Mouse (Mus musculus) heart, embryonic 13.5 days (tissue): Measurements from ENCODE around the gene Mcl1. TPM values are rescaled to one million over a fixed set of nuclear protein-coding genes. Genes with fewer than 3 reads are reported as not detected.

Experiments used
- ATAC-seq: fragments of 200-750 bp; cut with Nextera tagmentation; 2 replicates; pipeline ENCODE4 v1.8.0; 2017; ENCODE audit warnings: moderate TSS enrichment; ENCODE audit not compliant: insufficient number of reproducible peaks, low FRiP score, low TSS enrichment; ENCODE audit errors: extremely low read depth
- H3K27ac ChIP-seq: fragments of 300-500 bp; sonication (generic); replicated peaks from 2 replicates; pipeline ENCODE4 v1.5.1; 2015; ENCODE audit warnings: moderate library complexity, mild to moderate bottlenecking, inconsistent platforms
- H3K27me3 ChIP-seq: fragments of 300-500 bp; sonication (generic); replicated peaks from 2 replicates; pipeline ENCODE4 v1.6.1; 2015; ENCODE audit warnings: mild to moderate bottlenecking, inconsistent platforms
- H3K36me3 ChIP-seq: fragments of 300-500 bp; sonication (generic); 2 replicates; pipeline ENCODE4 v1.6.1; 2015; ENCODE audit warnings: mild to moderate bottlenecking, inconsistent platforms
- H3K4me1 ChIP-seq: fragments of 300-500 bp; sonication (generic); 2 replicates; pipeline ENCODE4 v1.6.1; 2015; ENCODE audit warnings: inconsistent platforms
- H3K4me2 ChIP-seq: fragments of 300-500 bp; sonication (generic); 2 replicates; pipeline ENCODE4 v1.6.1; 2015; ENCODE audit warnings: inconsistent platforms, mild to moderate bottlenecking, moderate library complexity
- H3K4me3 ChIP-seq: fragments of 300-500 bp; sonication (generic); 2 replicates; pipeline ENCODE4 v1.5.1; 2015; ENCODE audit warnings: moderate library complexity, mild to moderate bottlenecking, inconsistent platforms
- H3K9ac ChIP-seq: fragments of 300-500 bp; sonication (generic); 2 replicates; pipeline ENCODE4 v1.6.1; 2015; ENCODE audit warnings: inconsistent platforms, mild to moderate bottlenecking, moderate library complexity
- H3K9me3 ChIP-seq: fragments of 300-500 bp; sonication (generic); 2 replicates; pipeline ENCODE4 v1.6.1; 2016; ENCODE audit warnings: inconsistent platforms
- WGBS: fragments of 180-500 bp; shearing (Covaris S2); methylation state at CpG from one replicate; pipeline ENCODE4 v1.1.7; 2015; ENCODE audit warnings: mixed read lengths; 5-methylcytosine and 5-hydroxymethylcytosine counted together
- polyA plus RNA-seq: library from polyadenylated mRNA; unstranded; fragments of >200 nt; fragmentation: Nextera tagmentation; extraction: Ambion mirVana; gene quantifications from 2 replicates; pipeline ENCODE4 v1.2.1, GENCODE M21; 2015

The Mcl1 gene
- polyA plus RNA-seq, 1 experiment from 2014 or later, result 36.0 TPM

DNA sequence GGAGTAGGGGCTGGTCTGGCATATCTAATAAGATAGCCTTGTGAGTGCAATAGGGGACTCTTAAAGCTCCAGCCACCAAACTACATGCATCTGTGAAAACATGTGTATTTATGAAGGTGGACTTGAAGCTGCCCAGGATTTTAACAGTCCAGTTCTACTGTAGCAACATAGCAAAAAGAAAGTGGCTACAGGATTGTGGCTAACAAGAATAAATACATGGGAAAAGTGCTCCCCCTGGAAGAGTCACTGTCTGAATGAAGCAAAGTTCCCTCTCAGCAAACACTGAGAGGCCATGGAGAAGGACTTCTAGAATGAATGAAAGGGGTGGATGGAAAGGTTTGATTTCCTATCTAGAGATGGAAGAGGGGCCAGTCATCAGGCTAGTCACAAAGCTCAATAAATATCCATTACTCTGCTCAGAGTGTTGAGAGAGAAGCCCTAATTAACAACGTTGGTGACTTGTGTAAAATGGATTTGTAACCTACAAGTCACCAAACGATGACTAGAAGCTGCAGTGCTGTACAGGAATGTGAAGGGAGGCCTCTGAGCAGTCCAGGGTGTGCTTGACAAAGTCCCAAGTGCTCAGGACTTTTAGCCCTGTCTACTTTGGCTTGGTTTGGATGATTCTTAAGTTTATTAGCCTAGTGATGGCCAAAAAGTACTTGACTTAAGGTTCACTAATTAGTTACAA, 2.3 kb downstream of the Mcl1 start:
- Histone ChIP-seq H3K36me3 (peaks cover 56% of the 10 kb centered on the region), H3K4me1 (peaks cover 62% of the 10 kb centered on the region), H3K9me3 (no peaks in the 10 kb centered on the region), H3K27ac (peak overlapping the region; percentile 97), H3K9ac (peak overlapping the region; percentile 98), H3K4me2 (peak overlapping the region; percentile 89), H3K4me3 (peak overlapping the region; percentile 80), H3K27me3 (no peaks in the 10 kb centered on the region)
- ATAC-seq, result no peak
- WGBS, result 13% methylated on average over 2 of the region's 2 CpGs

DNA sequence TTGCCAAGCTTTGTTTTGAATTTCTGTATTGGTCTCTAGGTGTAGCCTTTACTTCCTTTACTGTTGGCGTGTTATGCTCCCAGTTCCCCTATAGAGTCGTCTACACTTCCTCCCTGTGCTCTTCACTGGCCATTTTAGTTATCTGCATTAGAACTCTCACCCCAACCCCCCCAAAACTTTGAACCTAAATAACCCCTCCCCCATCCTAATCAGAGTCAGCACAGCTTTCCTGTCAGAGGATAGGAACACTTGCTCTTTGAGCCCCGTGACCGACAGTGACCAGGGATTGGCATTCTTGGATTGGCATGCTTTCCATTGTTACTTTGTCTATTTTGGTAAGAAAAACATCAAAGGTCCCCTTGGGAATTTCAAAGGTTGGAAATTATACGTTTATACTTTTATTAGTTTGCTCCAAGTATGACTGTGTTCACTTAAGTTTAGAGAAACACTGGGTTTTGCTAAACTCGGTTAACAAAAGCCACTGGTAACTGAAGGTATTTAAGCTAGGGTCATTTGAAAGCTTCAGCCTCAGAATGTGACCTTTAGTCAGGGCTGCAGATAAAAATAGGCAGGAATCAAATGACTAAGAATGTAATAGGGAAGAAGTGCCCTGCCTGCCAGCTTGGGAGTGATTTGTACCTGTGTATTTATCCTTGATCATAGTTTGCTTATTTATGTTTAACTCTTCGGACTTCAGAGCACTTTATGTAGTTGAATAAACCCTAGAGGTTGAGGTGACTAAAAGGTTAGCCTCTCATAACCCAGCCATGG, 3.5 kb downstream of the Mcl1 start:
- Histone ChIP-seq H3K4me1 (peaks cover 74% of the 10 kb centered on the region), H3K4me3 (peak overlapping the region; percentile 80), H3K4me2 (peak overlapping the region; percentile 89), H3K9ac (peak overlapping the region; percentile 68), H3K36me3 (peaks cover 56% of the 10 kb centered on the region), H3K27me3 (no peaks in the 10 kb centered on the region), H3K27ac (peak overlapping the region; percentile 97), H3K9me3 (no peaks in the 10 kb centered on the region)
- no peak for ATAC-seq
- WGBS, result 13% methylated on average over 7 of the region's 7 CpGs

DNA sequence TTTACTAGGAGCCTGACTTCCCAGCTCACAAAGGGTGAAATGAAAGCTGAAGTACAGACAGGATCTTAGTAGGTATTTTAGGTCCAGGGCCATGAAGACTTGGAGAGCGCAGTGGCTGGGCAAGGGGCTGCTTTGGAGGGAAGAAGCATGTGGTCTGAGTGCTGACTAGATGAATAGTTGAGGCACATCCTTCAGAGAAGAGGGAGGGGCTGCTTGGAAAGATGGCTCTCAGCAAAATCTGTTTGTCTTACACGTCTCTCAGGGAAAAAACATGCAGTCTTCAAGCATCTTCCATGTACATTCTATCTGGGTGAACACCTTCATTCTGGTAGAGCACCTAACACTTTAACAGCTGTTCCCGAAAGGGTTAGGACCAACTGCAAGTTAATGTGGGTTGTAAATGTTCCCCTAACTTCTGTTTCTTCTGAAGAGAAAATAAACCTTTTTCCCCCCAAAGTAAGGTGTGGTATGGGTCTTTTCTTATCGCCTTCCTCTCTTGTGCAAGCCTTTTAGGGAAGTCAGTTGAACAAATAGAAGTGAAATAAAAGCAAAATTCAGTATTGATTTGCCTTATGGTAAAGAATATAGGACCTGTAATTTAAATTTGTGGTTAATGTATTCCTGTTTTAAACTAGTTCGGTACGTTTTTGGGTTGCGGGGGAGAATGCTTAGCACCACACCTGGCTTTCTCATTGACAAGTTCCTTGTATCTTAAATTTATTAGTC, 4.3 kb downstream of the Mcl1 start:
- H3K4me2 ChIP-seq, result peak overlapping the region; percentile 89
- no peaks in the 10 kb centered on the region for H3K27me3 ChIP-seq
- H3K9ac ChIP-seq, result peak overlapping the region; percentile 68
- no peak for ATAC-seq
- 69% methylated on average over 7 of the region's 7 CpGs for WGBS
- peaks cover 56% of the 10 kb centered on the region for H3K36me3 ChIP-seq
- H3K4me3 ChIP-seq, result peak overlapping the region; percentile 80
- H3K27ac ChIP-seq, result peak overlapping the region; percentile 97
- H3K4me1 ChIP-seq, result peaks cover 78% of the 10 kb centered on the region
- H3K9me3 ChIP-seq, result no peaks in the 10 kb centered on the region

DNA sequence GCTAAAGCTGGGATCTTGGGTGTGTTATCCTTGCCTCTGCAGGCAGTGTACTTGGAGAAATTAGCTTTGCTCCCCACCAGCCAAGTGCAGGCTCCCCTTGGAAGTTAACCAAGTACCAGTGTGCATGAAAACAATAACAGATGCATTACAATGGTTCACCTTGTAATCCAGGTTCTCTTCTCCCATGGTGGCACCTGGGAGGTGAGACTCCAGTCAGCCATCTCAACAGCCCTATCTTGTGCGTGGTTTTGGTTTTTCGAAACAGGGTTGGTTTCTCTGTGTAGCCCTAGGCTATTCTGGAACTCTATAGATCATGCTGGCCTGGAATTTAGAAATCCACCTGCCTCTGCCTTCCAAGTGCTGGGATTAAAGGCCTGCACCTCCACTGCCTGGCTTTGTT, 4.9 kb downstream of the Mcl1 start:
- Histone ChIP-seq H3K9ac (peak overlapping the region; percentile 20), H3K4me1 (peaks cover 81% of the 10 kb centered on the region), H3K36me3 (peaks cover 56% of the 10 kb centered on the region), H3K27ac (peak overlapping the region; percentile 97), H3K4me3 (0 out of 2 replicates have a peak overlapping the region, but pooled peaks have one; percentile 80), H3K4me2 (peak overlapping the region; percentile 89), H3K9me3 (no peaks in the 10 kb centered on the region), H3K27me3 (no peaks in the 10 kb centered on the region)
- ATAC-seq, result no peak
- WGBS, result 77% methylated on average over 2 of the region's 2 CpGs

DNA sequence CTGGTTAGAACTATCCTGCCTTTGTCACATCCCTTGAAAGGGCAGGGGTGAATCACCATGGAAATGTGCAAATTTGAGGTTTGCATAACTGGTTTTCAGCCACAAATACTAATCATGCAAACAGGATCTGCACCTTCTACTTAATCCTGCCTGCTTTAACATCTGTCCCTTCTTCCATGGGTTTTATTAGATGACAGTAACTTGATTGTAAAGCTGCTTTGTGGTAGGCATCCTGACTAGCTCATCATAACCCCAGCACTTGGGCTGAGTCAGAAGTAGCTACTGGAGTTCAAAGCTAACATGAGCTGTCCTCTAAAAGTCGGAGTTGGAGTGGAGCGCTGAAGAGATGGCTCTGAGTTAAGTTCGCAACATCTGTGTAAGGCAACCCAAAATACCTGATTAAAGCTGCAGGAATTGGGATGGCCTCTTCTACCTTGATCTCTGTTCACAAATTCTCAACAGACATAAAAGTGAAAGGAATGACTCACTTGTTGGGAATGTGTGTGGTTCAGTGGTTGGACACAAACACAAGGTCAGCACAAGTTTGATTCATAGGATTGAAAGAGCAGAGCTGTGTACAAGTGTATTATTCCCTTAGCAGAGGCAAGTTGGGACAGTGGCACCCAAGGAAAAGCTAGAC, 5.5 kb downstream of the Mcl1 start:
- WGBS, result 72% methylated on average over 3 of the region's 3 CpGs
- Histone ChIP-seq H3K27me3 (no peaks in the 10 kb centered on the region), H3K9ac (peak overlapping the region; percentile 20), H3K4me1 (peaks cover 86% of the 10 kb centered on the region), H3K4me3 (no peak overlapping the region), H3K4me2 (peak overlapping the region; percentile 89), H3K9me3 (no peaks in the 10 kb centered on the region), H3K36me3 (peaks cover 56% of the 10 kb centered on the region), H3K27ac (peak overlapping the region; percentile 97)
- ATAC-seq, result no peak

DNA sequence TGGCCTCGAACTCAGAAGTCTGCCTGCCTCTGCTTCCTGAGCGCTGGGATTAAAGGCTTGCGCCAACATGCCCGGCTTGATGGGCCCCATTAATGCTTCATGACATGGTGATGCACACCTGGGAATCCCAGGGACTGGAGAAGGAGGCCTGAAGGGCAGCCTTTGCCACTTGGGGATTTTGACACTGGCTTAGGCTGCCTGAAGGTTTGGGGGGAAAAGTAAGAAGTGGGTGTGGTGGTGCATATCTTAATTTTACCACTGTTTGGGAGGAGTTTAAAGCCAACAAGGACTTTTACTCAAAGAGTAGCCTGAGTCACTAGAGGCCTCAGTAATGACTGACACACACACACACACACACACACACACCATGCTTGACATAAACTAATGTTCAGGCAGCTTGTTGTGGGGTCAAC, 6.4 kb downstream of the Mcl1 start:
- H3K36me3 ChIP-seq, result peaks cover 63% of the 10 kb centered on the region
- peaks cover 89% of the 10 kb centered on the region for H3K4me1 ChIP-seq
- peak overlapping the region; percentile 97 for H3K27ac ChIP-seq
- peak overlapping the region; percentile 56; the same call in 1 of the 2 replicates for H3K4me2 ChIP-seq
- ATAC-seq, result no peak
- H3K4me3 ChIP-seq, result no peak overlapping the region
- 84% methylated on average over 4 of the region's 4 CpGs for WGBS
- H3K9ac ChIP-seq, result peak overlapping the region; percentile 26; the same call in 1 of the 2 replicates
- H3K9me3 ChIP-seq, result no peaks in the 10 kb centered on the region
- no peaks in the 10 kb centered on the region for H3K27me3 ChIP-seq

DNA sequence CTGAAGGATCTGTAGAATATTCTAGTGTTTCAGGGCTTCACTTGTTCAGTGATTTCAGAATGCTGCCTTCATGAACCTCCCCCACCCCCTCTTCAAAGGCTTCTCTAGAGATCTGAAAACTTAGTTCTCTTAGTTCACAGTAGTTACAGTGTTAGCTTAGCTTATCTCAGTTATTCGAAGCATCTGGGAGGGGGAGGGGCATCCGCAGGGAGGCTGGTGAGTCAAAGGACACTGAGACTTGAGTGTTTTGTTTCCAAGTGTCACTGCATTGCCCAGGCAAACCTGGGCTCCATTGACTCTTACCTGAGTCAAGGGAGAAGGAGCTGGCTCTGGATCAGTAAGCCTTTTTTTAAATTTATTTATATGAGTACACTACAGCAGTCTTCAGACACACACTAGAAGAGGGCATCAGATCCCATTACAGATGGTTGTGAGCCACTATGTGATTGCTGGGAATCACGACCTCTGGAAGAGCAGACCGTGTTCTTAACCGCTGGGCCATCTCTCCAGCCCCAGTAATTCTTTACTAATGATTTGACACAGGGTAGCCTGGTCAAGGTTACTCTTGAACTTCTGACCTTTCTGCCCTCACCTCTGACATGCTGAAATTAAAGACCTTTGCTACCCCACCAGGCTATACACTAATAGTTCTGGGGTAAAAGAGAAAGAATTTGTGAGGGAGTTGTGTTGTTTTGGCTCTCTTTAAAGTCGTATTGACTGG, 7.7 kb downstream of the Mcl1 start:
- no peaks in the 10 kb centered on the region for H3K27me3 ChIP-seq
- peak overlapping the region; percentile 97 for H3K27ac ChIP-seq
- H3K36me3 ChIP-seq, result peaks cover 59% of the 10 kb centered on the region
- H3K4me2 ChIP-seq, result peak overlapping the region; percentile 56
- WGBS, result 18% methylated on average over 6 of the region's 6 CpGs
- H3K4me1 ChIP-seq, result peaks cover 82% of the 10 kb centered on the region
- peak overlapping the region; percentile 77 for H3K9ac ChIP-seq
- ATAC-seq, result peak; percentile 58; the same call in 1 of the 2 replicates
- peak overlapping the region; percentile 10; the same call in 1 of the 2 replicates for H3K4me3 ChIP-seq
- H3K9me3 ChIP-seq, result no peaks in the 10 kb centered on the region

DNA sequence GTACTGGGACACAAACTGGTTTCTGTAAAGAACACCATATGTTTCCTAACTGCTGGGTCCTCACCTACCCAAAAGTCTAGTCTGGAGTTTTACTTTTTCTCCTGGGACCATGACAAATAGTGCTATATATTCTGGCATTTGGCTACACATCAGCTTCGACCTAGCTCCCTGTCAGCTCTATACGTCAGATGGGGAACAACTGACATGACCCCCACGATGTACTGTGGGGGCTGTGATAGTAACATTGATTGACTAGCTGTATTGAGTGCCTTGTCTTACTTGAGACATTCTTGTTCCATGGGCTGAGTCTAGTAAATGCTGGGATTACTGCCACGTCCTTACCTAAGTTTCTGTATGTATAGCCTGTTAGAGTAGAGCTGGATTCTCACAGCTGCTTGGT, 8.9 kb downstream of the Mcl1 start:
- no peak for ATAC-seq
- peak overlapping the region; percentile 97 for H3K27ac ChIP-seq
- peak overlapping the region; percentile 16; the same call in 1 of the 2 replicates for H3K4me3 ChIP-seq
- peak overlapping the region; percentile 77 for H3K9ac ChIP-seq
- WGBS, result 29% methylated on average over 4 of the region's 4 CpGs
- no peaks in the 10 kb centered on the region for H3K9me3 ChIP-seq
- no peaks in the 10 kb centered on the region for H3K27me3 ChIP-seq
- peaks cover 56% of the 10 kb centered on the region for H3K36me3 ChIP-seq
- peak overlapping the region; percentile 56 for H3K4me2 ChIP-seq
- H3K4me1 ChIP-seq, result peaks cover 83% of the 10 kb centered on the region

DNA sequence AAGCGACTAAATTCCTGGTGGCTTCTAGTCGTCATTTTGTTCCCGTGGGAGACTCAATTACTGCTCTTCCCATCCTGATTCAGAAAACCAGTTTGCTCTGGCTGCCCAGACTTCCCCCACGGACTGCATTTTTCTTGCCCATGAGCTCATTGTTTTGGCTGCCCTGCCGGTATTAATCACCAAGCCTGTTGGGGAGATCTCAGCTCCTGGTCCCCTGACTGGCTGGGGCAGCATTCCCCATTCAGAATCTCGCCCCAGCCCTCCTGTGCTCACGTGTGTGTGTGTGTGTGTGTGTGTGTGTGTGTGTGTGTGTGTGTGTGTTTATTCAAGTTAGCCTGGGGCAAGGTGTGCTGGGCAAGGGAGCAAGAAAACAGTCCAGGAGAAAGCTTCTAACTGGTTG, 9.4 kb downstream of the Mcl1 start:
- no peaks in the 10 kb centered on the region for H3K9me3 ChIP-seq
- H3K4me3 ChIP-seq, result peak overlapping the region; percentile 16; the same call in 1 of the 2 replicates
- peak overlapping the region; percentile 56 for H3K4me2 ChIP-seq
- H3K9ac ChIP-seq, result peak overlapping the region; percentile 77
- no peak for ATAC-seq
- no peaks in the 10 kb centered on the region for H3K27me3 ChIP-seq
- 22% methylated on average over 7 of the region's 7 CpGs for WGBS
- H3K27ac ChIP-seq, result peak overlapping the region; percentile 97
- H3K36me3 ChIP-seq, result peaks cover 53% of the 10 kb centered on the region
- H3K4me1 ChIP-seq, result peaks cover 83% of the 10 kb centered on the region

DNA sequence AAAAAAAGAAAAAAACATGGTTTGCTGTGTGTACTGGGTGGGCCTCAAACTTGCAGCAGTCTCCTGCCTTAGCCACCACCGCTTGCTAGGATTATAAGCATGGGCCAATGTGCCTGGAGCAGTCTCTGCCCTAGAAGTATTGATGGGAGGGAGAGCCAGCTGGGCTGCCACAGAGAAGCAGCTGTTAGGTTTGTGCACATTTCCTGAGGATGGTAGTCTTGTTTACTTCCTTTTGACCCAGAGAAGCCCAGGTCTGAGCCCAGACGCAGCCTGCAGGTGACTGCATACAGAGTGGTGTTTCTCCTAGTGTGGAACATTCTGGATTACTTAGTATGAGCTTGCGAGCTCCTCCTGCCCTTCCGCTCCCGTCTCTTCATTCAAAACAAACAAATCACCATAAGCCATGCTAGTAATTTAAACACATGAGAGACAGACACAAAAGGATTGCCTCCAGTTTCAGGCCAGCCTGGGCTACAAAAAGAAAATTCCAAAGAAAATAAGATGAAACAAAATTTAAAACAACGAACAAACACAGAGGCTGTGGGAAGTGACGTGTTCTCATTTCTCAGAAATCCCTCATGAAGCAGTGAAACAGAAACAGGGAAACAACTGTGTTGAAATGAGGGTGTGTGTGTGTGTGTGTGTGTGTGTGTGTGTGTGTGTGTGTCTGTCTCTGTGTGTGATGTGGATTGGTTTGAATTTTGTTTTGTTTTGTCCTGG, 10.2 kb downstream of the Mcl1 start:
- H3K4me3 ChIP-seq, result no peak overlapping the region
- H3K4me1 ChIP-seq, result peaks cover 83% of the 10 kb centered on the region
- no peaks in the 10 kb centered on the region for H3K27me3 ChIP-seq
- ATAC-seq, result no peak
- peak overlapping the region; percentile 77 for H3K9ac ChIP-seq
- H3K4me2 ChIP-seq, result peak overlapping the region; percentile 56; the same call in 1 of the 2 replicates
- H3K36me3 ChIP-seq, result peaks cover 51% of the 10 kb centered on the region
- H3K9me3 ChIP-seq, result no peaks in the 10 kb centered on the region
- peak overlapping the region; percentile 97 for H3K27ac ChIP-seq
- WGBS, result 80% methylated on average over 7 of the region's 7 CpGs
